Mouse (Mus musculus) stomach, postnatal 0 days (tissue): ENCODE measurements at regions not wholly inside any gene's neighbourhood (a gene's known extent, or its start where the extent isn't known, plus 50 kb on each side); places are given as distances from the start of the nearest gene placed in this dataset.

Experiments
- CTCF ChIP-seq: IDR thresholded peaks from 2 replicates; pipeline ENCODE4 v1.5.1; 2016; ENCODE audit warnings: antibody characterized with exemption, low read depth, mild to moderate bottlenecking, moderate library complexity
- EP300 ChIP-seq: optimal IDR thresholded peaks from 2 replicates; pipeline ENCODE3; 2016; ENCODE audit warnings: antibody characterized with exemption

DNA sequence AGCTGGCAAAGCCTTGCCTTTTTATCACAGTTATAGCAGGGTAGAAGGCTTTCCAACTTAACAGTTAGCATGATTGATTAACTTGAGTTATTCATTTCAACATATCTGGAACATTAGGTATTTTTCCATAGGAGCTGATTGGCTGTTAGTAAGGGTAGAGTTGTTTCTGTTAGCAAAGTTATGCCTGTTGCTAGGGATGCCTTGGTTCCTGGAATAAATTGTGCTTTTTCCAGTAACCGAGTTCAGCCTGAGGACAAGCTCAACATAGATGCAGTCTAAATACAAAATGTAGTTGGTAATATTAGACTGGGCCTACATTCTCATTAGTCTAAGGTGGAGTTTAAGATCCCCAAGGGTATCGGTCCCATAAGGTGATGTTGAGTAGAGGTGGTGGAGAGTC lies 927.8 kb downstream of the Trim52 start:
- TF ChIP-seq EP300 (no peak), CTCF (no peak)
